Mouse (Mus musculus): ENCODE results near the gene Ccdc85c. TPM values are rescaled to one million over a fixed set of nuclear protein-coding genes. Genes with fewer than 3 reads are reported as not detected.

The Ccdc85c gene
- polyA plus RNA-seq, 1 experiment from 2014 or later: 9.3 TPM

GRCm38 (mm10) chr12:108203895-108204294, 71.3 kb downstream of the Ccdc85c start:
- Histone ChIP-seq H3K27me3 (replicated peaks) (no peaks in the 10 kb centered on the region), H3K4me1 (replicated peaks) (peaks cover 2% of the 10 kb centered on the region), H3K4me3 (replicated peaks) (no peak overlapping the region), H3K9me3 (no peaks in the 10 kb centered on the region), H3K36me3 (peaks cover 37% of the 10 kb centered on the region), H3K27ac (no peak overlapping the region), H3K4me2 (replicated peaks) (no peak overlapping the region), H3K9ac (no peak overlapping the region)
- WGBS: 73% methylated on average over 8 of the region's 8 CpGs
- no peak for ATAC-seq

- Histone ChIP-seq H3K27me3 (replicated peaks) (no peaks in the 10 kb centered on the region), H3K4me3 (replicated peaks) (no peak overlapping the region), H3K4me1 (replicated peaks) (no peaks in the 10 kb centered on the region), H3K36me3 (peaks cover 46% of the 10 kb centered on the region), H3K9ac (no peak overlapping the region), H3K4me2 (replicated peaks) (no peak overlapping the region), H3K9me3 (no peaks in the 10 kb centered on the region), H3K27ac (no peak overlapping the region)
- ATAC-seq: no peak
- 77% methylated on average over 1 of the region's 1 CpGs for WGBS
Measured at GRCm38 (mm10) chr12:108200094-108200493, 75.1 kb downstream of the Ccdc85c start.

DNA sequence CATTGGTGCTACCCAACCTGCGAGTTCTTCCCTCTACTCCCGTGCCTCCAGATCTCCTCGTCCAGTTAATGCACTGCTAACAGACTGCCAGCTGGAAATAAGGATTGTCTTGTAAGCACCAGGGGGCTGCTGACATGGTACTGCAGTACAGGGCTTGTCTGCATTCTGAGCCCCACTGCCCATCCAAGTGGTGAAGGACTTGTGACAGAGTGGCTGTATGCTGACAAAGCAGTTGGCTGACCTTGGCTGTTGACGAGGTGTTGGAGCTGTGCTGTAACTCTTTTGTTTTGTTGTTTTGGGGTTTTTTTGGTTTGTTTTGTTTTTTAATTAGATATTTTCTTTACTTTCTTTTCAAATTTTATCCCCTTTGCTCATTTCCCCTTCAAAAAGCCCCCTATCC, 76.8 kb downstream of the Ccdc85c start:
- no peaks in the 10 kb centered on the region for H3K4me1 ChIP-seq (replicated peaks)
- no peak overlapping the region for H3K4me2 ChIP-seq (replicated peaks)
- no peaks in the 10 kb centered on the region for H3K9me3 ChIP-seq
- H3K36me3 ChIP-seq: peaks cover 43% of the 10 kb centered on the region
- no peaks in the 10 kb centered on the region for H3K27me3 ChIP-seq (replicated peaks)
- H3K27ac ChIP-seq: no peak overlapping the region
- WGBS: 90% methylated on average over 4 of the region's 4 CpGs
- no peak overlapping the region for H3K9ac ChIP-seq
- no peak overlapping the region for H3K4me3 ChIP-seq (replicated peaks)
- ATAC-seq: no peak

- H3K9me3 ChIP-seq: no peaks in the 10 kb centered on the region
- no peak overlapping the region for H3K4me3 ChIP-seq (replicated peaks)
- no peak overlapping the region for H3K9ac ChIP-seq
- peaks cover 28% of the 10 kb centered on the region for H3K36me3 ChIP-seq
- ATAC-seq: no peak
- 91% methylated on average over 11 of the region's 11 CpGs for WGBS
- H3K4me1 ChIP-seq (replicated peaks): no peaks in the 10 kb centered on the region
- H3K27ac ChIP-seq: no peak overlapping the region
- H3K27me3 ChIP-seq (replicated peaks): no peaks in the 10 kb centered on the region
- no peak overlapping the region for H3K4me2 ChIP-seq (replicated peaks)
Measured at GRCm38 (mm10) chr12:108195761-108196160, 79.5 kb downstream of the Ccdc85c start.

DNA sequence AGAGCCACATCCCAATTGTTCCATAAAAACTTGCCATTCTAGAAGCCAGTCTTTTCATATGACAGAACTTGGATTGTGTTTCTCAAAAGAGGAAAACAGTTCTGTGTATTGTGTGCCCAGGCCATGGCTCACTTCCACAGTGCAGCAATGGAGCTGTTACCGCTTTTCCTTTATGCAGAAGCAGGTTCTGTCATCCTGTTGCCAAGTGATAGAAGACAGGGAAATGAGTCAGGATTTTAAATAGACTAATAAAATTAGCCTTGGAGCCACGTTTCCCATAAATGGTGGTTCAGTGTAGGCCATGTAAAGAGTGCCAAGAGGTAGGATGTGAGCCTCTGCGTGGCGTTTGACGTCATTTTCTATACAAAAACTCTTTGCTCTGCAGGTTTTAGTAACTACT, 81.3 kb downstream of the Ccdc85c start:
- Histone ChIP-seq H3K9me3 (no peaks in the 10 kb centered on the region), H3K27me3 (replicated peaks) (no peaks in the 10 kb centered on the region), H3K4me2 (replicated peaks) (no peak overlapping the region), H3K36me3 (peaks cover 26% of the 10 kb centered on the region), H3K4me3 (replicated peaks) (no peak overlapping the region), H3K27ac (no peak overlapping the region), H3K9ac (no peak overlapping the region), H3K4me1 (replicated peaks) (no peaks in the 10 kb centered on the region)
- WGBS: 83% methylated on average over 5 of the region's 5 CpGs
- no peak for ATAC-seq

DNA sequence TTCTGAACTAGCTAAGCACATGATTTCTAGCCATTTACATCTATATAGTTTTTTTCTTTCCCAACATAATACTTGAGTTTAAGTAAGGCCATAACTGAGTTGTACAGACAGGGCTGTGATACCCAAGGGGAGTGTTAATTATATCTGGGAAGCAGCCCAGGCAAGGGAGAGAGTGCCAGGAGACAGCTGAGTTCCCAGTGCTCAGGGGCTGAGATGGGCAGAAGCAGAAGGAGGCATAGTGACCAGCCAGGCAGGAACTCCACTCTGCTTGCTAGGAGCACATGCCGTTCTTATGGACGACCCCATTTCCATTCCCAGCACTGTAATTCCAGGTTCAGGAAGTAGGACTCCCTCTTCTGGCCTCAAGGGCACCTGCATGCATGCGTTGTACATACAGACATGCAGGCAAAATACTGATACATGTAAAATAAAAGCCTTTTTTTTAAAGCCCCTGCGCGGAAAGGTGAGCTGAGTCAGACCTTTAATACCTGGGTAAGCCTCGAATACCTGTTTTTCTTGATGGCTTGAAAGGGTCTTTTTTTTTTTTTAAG, 87.6 kb downstream of the Ccdc85c start:
- no peak for ATAC-seq
- 93% methylated on average over 6 of the region's 6 CpGs for WGBS
- no peaks in the 10 kb centered on the region for H3K27me3 ChIP-seq (replicated peaks)
- H3K4me2 ChIP-seq (replicated peaks): no peak overlapping the region
- no peak overlapping the region for H3K4me3 ChIP-seq (replicated peaks)
- H3K27ac ChIP-seq: no peak overlapping the region
- no peaks in the 10 kb centered on the region for H3K9me3 ChIP-seq
- H3K36me3 ChIP-seq: peaks cover 39% of the 10 kb centered on the region
- no peaks in the 10 kb centered on the region for H3K4me1 ChIP-seq (replicated peaks)
- H3K9ac ChIP-seq: no peak overlapping the region

DNA sequence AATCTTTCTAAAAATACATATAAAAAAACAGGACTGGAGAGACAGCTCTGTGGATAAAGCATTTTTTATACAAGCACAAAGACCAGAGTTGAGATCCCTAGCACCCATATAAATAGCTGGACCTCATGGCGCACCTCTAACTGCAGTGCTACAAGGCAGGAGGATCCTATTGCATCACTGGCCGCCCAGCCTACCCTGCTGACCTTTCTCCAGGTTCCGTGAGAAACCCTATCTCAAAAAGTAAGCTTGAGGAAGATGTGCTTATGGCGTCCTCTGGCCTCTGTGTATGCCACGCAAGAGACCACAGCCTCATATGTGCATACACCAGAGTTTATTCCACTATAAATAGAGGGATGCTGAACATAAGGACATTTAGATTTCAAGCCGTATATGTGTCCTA, 93.5 kb downstream of the Ccdc85c start:
- Histone ChIP-seq H3K4me2 (replicated peaks) (no peak overlapping the region), H3K27me3 (replicated peaks) (no peaks in the 10 kb centered on the region), H3K4me1 (replicated peaks) (peaks cover 8% of the 10 kb centered on the region), H3K9me3 (no peaks in the 10 kb centered on the region), H3K36me3 (peaks cover 17% of the 10 kb centered on the region), H3K4me3 (replicated peaks) (no peak overlapping the region), H3K9ac (no peak overlapping the region), H3K27ac (no peak overlapping the region)
- no peak for ATAC-seq
- WGBS: 95% methylated on average over 6 of the region's 6 CpGs

- Histone ChIP-seq H3K4me3 (replicated peaks) (peak within 1 kb of the TSS; percentile 75), H3K4me1 (replicated peaks) (peaks cover 17% of the 10 kb centered on the region), H3K36me3 (0 out of 2 replicates have a peak, but pooled peaks cover 8% of the 10 kb centered on the region), H3K4me2 (replicated peaks) (peak within 1 kb of the TSS; percentile 70), H3K9ac (peak within 1 kb of the TSS; percentile 82), H3K27me3 (replicated peaks) (no peaks in the 10 kb centered on the region), H3K9me3 (no peaks in the 10 kb centered on the region), H3K27ac (peak within 1 kb of the TSS; percentile 89)
- peak; percentile 98 for ATAC-seq
- under 1% methylated on average over 82 of the region's 82 CpGs for WGBS
Measured at GRCm38 (mm10) chr12:108179321-108180266, 95.6 kb downstream of the Ccdc85c start, which contains the start of gene Ccnk. Ccnk (plus strand) TSS chr12:108179579.

GRCm38 (mm10) chr12:108179246-108179320, 96.1 kb downstream of the Ccdc85c start, which contains the start of gene Setd3:
Setd3 (minus strand) TSS chr12:108179314.
- H3K27me3 ChIP-seq (replicated peaks): no peaks in the 10 kb centered on the region
- 0% methylated on average over 4 of the region's 9 CpGs for WGBS
- peak within 1 kb of the TSS; percentile 70 for H3K4me2 ChIP-seq (replicated peaks)
- H3K27ac ChIP-seq: peak within 1 kb of the TSS; percentile 89
- ATAC-seq: no peak
- no peaks in the 10 kb centered on the region for H3K9me3 ChIP-seq
- H3K9ac ChIP-seq: peak within 1 kb of the TSS; percentile 82
- peak within 1 kb of the TSS; percentile 75 for H3K4me3 ChIP-seq (replicated peaks)
- H3K36me3 ChIP-seq: 0 out of 2 replicates have a peak, but pooled peaks cover 8% of the 10 kb centered on the region
- H3K4me1 ChIP-seq (replicated peaks): peaks cover 18% of the 10 kb centered on the region

DNA sequence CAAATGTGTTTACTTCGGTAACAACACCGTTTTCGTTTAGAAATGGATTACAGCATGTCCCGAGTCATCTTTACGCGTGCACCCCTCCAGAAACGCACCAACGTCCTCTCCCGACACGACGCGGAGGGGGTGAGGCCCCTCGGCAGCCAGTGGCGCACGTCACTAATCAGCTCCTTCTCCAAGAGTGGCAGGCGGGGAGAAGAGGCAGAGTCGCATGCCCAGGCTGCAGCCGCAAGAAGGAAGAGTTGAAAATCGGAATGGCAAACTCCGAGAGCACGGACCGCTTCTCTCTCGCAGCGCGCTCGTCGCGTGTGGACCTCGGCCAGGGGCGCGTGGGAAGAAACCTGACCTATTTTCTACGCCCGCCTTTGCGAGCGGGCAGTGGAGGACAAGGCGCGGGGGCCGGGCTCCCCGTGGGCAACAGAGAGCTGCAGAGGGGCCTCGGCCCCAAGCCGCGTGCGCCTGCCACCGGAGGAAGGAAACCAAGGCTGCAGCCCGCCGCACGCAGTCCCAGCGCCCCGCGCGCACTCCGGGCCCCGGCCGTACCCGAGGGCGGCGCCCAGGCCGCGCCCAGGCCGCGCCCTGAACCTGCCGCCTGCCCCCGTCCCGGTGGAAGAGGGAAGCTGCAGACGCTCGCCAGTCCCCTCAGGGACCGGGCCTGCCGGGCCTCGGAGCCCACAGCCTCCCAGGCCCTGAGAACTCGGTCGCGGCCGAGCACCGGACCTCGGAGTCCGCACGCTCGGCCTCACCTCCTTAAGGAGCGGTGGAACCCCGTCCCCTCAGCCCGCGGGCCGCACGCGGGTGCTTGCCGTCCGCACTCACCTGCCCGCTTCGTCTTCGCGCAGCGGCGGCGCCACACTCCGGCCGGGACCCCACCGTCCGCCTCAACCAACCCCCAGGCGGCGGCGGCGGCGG, 96.6 kb downstream of the Ccdc85c start:
- Histone ChIP-seq H3K4me1 (replicated peaks) (peaks cover 18% of the 10 kb centered on the region), H3K4me3 (replicated peaks) (peak overlapping the region; percentile 75), H3K9me3 (no peaks in the 10 kb centered on the region), H3K27me3 (replicated peaks) (no peaks in the 10 kb centered on the region), H3K4me2 (replicated peaks) (peak overlapping the region; percentile 70), H3K27ac (peak overlapping the region; percentile 89), H3K9ac (peak overlapping the region; percentile 82), H3K36me3 (0 out of 2 replicates have a peak, but pooled peaks cover 4% of the 10 kb centered on the region)
- ATAC-seq: peak; percentile 73
- under 1% methylated on average over 101 of the region's 103 CpGs for WGBS

- Histone ChIP-seq H3K4me2 (replicated peaks) (0 out of 2 replicates have a peak overlapping the region, but pooled peaks have one; percentile 9), H3K36me3 (no peaks in the 10 kb centered on the region), H3K4me1 (replicated peaks) (peaks cover 23% of the 10 kb centered on the region), H3K27me3 (replicated peaks) (no peaks in the 10 kb centered on the region), H3K9me3 (no peaks in the 10 kb centered on the region), H3K9ac (no peak overlapping the region), H3K4me3 (replicated peaks) (no peak overlapping the region), H3K27ac (no peak overlapping the region)
- 60% methylated on average over 3 of the region's 3 CpGs for WGBS
- no peak for ATAC-seq
Measured at GRCm38 (mm10) chr12:108176366-108176765, 98.9 kb downstream of the Ccdc85c start.

All from intestine, embryonic 15.5 days (tissue).